ENCODE assay signal across 8 mouse cellular contexts in the genomic region with DNA sequence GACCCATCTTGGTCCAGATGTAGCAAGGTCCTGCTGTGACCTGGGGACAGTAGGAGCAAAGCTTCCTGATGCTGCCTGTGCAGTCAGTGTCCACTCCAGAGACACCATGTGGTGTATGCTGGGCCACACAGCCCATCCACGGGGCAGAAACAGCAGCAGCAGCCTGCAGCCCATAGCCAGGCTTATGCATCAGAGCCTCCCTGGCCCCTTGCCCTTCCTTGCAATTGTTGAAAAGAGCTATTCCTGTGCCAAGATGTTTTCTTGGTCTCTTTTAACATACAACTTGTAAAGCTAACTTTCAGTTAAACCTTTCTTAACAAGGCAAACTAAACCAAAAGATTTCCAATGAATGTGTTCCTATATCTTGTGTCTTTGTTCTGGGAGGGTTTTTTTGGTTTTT.
A peak's percentile ranks its signal among the peaks of the same experiment; 100 is the strongest.
DNase-seq lines count a peak whose midpoint lies in the region; ATAC-seq lines count a peak whose summit lies in the region.

No protein-coding gene starts in this region.

- H3K36me3 ChIP-seq in kidney, embryonic 15.5 days: peaks cover 65% of the 10 kb centered on the region
- H3K36me3 ChIP-seq in embryonic facial prominence, embryonic 12.5 days: peaks cover 71% of the 10 kb centered on the region
- peaks cover 77% of the 10 kb centered on the region for H3K36me3 ChIP-seq in limb, embryonic 10.5 days

- 22% methylated on average over 1 of the region's 1 CpGs for WGBS in kidney, embryonic 15.5 days
- 33% methylated on average over 1 of the region's 1 CpGs for WGBS in embryonic facial prominence, embryonic 12.5 days
- WGBS in limb, embryonic 10.5 days: 41% methylated on average over 1 of the region's 1 CpGs

- H3K9ac ChIP-seq in kidney, embryonic 15.5 days: no peak overlapping the region
- H3K9ac ChIP-seq in embryonic facial prominence, embryonic 12.5 days: no peak overlapping the region; the same call in 1 of the 2 replicates

- H3K27ac ChIP-seq in kidney, embryonic 15.5 days: peak overlapping the region; percentile 76
- peak overlapping the region; percentile 67; the same call in 1 of the 2 replicates for H3K27ac ChIP-seq in embryonic facial prominence, embryonic 12.5 days
- H3K27ac ChIP-seq in limb, embryonic 10.5 days: peak overlapping the region; percentile 30; the same call in 1 of the 2 replicates

- H3K4me2 ChIP-seq in kidney, embryonic 15.5 days: no peak overlapping the region
- H3K4me2 ChIP-seq in embryonic facial prominence, embryonic 12.5 days (replicated peaks): no peak overlapping the region

- no peak overlapping the region for H3K4me3 ChIP-seq in kidney, embryonic 15.5 days (replicated peaks)
- H3K4me3 ChIP-seq in embryonic facial prominence, embryonic 12.5 days: no peak overlapping the region
- no peak overlapping the region for H3K4me3 ChIP-seq in limb, embryonic 10.5 days

- H3K4me1 ChIP-seq in kidney, embryonic 15.5 days: peaks cover 42% of the 10 kb centered on the region
- peaks cover 29% of the 10 kb centered on the region for H3K4me1 ChIP-seq in embryonic facial prominence, embryonic 12.5 days
- H3K4me1 ChIP-seq in limb, embryonic 10.5 days: peaks cover 38% of the 10 kb centered on the region

- no peak for ATAC-seq in kidney, embryonic 15.5 days (replicated peaks; ENCODE audit: low FRiP score)
- no peak for ATAC-seq in embryonic facial prominence, embryonic 12.5 days (ENCODE audit: insufficient number of reproducible peaks, insufficient read depth, low FRiP score, low TSS enrichment)

- H3K9me3 ChIP-seq in kidney, embryonic 15.5 days (replicated peaks): no peaks in the 10 kb centered on the region
- no peaks in the 10 kb centered on the region for H3K9me3 ChIP-seq in embryonic facial prominence, embryonic 12.5 days
- H3K9me3 ChIP-seq in limb, embryonic 10.5 days (replicated peaks): no peaks in the 10 kb centered on the region

- DNase-seq in kidney, adult 18-20 months: no peak
- peak; percentile 44 for DNase-seq in adipocyte (ENCODE audit: low spot score)
- DNase-seq in limb, embryonic 10.5 days (ENCODE audit: low spot score): no peak
- DNase-seq in layer of hippocampus, postnatal 25 days (ENCODE audit: extremely low spot score in 1 of 2, low spot score in 1 of 2): no peak
- DNase-seq in urinary bladder, postnatal 25 days (ENCODE audit: low spot score): no peak
- no peak for DNase-seq in frontal cortex, postnatal 25 days (ENCODE audit: low spot score in 2 of 2)

- H3K27me3 ChIP-seq in kidney, embryonic 15.5 days: no peaks in the 10 kb centered on the region
- no peaks in the 10 kb centered on the region for H3K27me3 ChIP-seq in embryonic facial prominence, embryonic 12.5 days
- H3K27me3 ChIP-seq in limb, embryonic 10.5 days (ENCODE audit: low read depth, poor library complexity, severe bottlenecking): peaks cover 13% of the 10 kb centered on the region; the same call in 1 of the 2 replicates
